Mouse (Mus musculus): ENCODE data around the gene Gprin1. TPM values are rescaled to one million over a fixed set of nuclear protein-coding genes. Genes with fewer than 3 reads are reported as not detected.
A peak's percentile ranks its signal among the peaks of the same experiment; 100 is the strongest.

Gprin1 gene
- polyA plus RNA-seq, 1 experiment from 2014 or later = 0.65 TPM

DNA sequence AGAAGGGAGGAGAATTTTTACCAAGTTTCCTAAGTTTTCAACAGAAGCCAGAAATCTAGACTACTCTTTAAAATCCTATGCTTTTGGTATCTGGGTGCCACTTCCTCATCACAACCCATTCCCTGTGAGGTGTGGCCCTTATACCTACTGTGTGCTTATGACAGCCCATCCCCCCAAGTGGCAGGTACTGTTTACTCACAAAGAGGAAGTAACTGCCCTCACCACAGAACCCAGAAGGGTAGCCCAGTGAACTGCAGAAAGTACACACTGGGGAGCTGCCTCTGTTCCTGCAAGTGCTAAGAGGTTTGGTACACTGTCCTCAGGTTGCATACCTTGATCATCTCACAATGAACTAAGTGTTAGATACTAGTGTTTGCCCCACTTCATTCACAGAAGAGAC, 57.9 kb downstream of the Gprin1 start:
- Histone ChIP-seq H3K9ac (no peak overlapping the region), H3K27ac (replicated peaks) (no peak overlapping the region), H3K4me1 (peaks cover 32% of the 10 kb centered on the region), H3K4me2 (replicated peaks) (no peak overlapping the region), H3K9me3 (replicated peaks) (no peaks in the 10 kb centered on the region), H3K27me3 (no peaks in the 10 kb centered on the region), H3K36me3 (no peaks in the 10 kb centered on the region), H3K4me3 (replicated peaks) (no peak overlapping the region)
- ATAC-seq (ENCODE audit: insufficient number of reproducible peaks, low FRiP score, low TSS enrichment, low read depth) = no peak

DNA sequence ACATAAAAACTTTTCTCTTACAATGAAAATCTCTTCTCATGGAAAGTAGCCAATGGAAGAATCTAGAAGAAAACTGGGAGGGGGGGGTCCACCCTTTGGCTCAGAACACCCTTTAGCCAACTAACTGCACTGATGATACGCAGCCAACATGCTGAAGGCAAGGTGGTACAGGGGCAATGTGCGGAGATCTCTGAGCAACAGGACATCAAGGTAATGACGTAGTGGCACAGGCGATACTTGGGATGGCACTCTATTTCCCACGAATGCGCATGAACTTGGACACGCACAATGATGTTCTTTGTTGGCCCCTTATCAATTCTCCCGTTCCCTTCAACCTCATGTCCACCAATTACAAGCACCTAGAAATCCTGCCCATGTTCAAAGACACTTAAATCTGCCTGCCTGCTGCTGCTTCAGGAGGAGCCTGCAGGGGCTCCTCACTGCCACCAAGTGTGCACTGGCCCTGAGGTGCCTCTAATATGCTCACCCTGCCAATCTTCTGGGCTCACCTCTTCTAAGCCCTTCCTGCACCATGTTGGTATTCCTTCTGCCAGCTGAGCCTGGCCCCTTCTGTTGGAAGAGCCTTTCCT, 59.4 kb downstream of the Gprin1 start:
- H3K27me3 ChIP-seq = no peaks in the 10 kb centered on the region
- H3K27ac ChIP-seq (replicated peaks) = no peak overlapping the region
- no peak for ATAC-seq (ENCODE audit: insufficient number of reproducible peaks, low FRiP score, low TSS enrichment, low read depth)
- H3K4me1 ChIP-seq = peaks cover 47% of the 10 kb centered on the region
- WGBS = 93% methylated on average over 8 of the region's 8 CpGs
- H3K4me2 ChIP-seq (replicated peaks) = no peak overlapping the region
- H3K4me3 ChIP-seq (replicated peaks) = no peak overlapping the region
- H3K9ac ChIP-seq = no peak overlapping the region
- H3K36me3 ChIP-seq = no peaks in the 10 kb centered on the region
- no peaks in the 10 kb centered on the region for H3K9me3 ChIP-seq (replicated peaks)

DNA sequence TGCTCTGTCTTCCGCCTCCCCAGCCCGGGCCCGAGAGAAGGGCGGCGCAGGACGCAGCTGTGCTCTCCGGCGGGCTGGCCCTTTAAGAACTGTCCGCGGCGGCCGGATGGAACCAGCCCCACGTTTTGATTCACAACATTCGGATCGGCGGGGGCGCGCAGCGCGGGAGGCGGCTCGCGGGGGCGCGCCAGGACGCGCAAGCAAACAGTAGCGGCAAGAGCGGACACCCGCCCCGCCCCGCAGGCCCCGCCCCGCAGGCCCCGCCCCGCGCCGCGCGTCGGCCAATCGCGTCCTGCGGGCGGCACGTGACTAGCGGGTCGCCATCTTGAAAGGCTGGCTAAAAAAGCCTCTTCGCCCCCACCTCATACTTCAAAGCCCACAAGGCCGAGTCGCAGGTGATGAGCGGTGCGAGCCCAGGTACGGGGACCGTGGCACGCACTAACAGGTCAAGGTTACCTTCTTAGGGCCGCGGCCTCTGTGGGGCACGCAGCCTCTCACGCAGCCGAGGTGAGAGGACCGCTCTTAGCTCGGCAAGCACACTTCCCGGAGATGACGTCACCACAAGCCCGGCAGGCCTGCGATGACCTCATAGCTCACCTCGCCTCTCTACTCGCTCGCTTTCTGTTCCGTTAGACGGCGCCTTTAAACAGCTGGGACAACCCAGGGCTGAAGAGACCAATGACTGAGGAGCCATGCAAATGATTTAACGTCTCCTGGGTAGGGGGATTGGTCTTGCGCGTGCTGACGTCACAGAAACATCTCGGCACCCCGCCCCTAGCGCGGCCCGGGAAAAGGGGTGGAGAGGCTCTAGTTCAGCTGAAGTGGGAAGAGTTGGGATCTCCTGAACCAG, 61.9 kb downstream of the Gprin1 start:
- ATAC-seq (ENCODE audit: insufficient number of reproducible peaks, low FRiP score, low TSS enrichment, low read depth) = peak; percentile 91

DNA sequence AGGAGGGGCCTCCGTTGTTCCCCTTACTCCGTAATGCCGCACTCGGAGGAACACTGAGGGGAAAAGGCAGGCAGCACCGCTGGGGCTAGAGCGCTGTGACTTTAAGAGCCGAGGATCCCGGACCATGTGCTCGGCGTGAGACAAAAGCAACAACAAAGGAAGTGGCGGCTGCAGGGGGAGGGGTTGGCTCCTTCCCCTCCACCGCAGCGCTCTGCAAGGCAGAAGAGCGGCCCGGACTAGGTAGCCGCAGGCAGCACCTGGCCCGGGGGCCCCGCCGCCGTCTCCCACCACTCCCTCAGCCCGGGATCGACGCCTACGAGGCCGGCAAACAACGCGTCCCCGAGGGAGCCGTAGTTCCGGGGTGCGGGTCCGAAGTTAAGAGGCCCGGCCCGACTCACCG, 62.6 kb downstream of the Gprin1 start:
- H3K9me3 ChIP-seq (replicated peaks) = no peaks in the 10 kb centered on the region
- H3K9ac ChIP-seq = peak overlapping the region; percentile 91
- ATAC-seq (ENCODE audit: insufficient number of reproducible peaks, low FRiP score, low TSS enrichment, low read depth) = peak; percentile 67
- H3K4me2 ChIP-seq (replicated peaks) = peak overlapping the region; percentile 74
- H3K4me3 ChIP-seq (replicated peaks) = peak overlapping the region; percentile 98
- H3K27me3 ChIP-seq = no peaks in the 10 kb centered on the region
- H3K36me3 ChIP-seq = peaks cover 22% of the 10 kb centered on the region
- H3K4me1 ChIP-seq = peaks cover 39% of the 10 kb centered on the region
- WGBS = under 1% methylated on average over 32 of the region's 35 CpGs
- peak overlapping the region; percentile 99 for H3K27ac ChIP-seq (replicated peaks)

More for the DNA sequence above, 61.9 kb downstream of the Gprin1 start:
- under 1% methylated on average over 82 of the region's 82 CpGs for WGBS
- H3K4me2 ChIP-seq (replicated peaks) = peak overlapping the region; percentile 74
- peak overlapping the region; percentile 98 for H3K4me3 ChIP-seq (replicated peaks)
- no peaks in the 10 kb centered on the region for H3K9me3 ChIP-seq (replicated peaks)
- peak overlapping the region; percentile 91 for H3K9ac ChIP-seq
- peaks cover 46% of the 10 kb centered on the region for H3K4me1 ChIP-seq
- peaks cover 15% of the 10 kb centered on the region for H3K36me3 ChIP-seq
- H3K27ac ChIP-seq (replicated peaks) = peak overlapping the region; percentile 99
- H3K27me3 ChIP-seq = no peaks in the 10 kb centered on the region

Other genes starting within 250 kb of the Gprin1 start
- 13.7 and 14.1 TPM in 2 replicates for gene Simc1, start 246.1 kb downstream of the Gprin1 start, polyA plus RNA-seq (2015; fragmentation: Nextera tagmentation; extraction: Ambion mirVana)
- gene 4833439L19Rik, start 184.4 kb downstream of the Gprin1 start, polyA plus RNA-seq (2015; fragmentation: Nextera tagmentation; extraction: Ambion mirVana) = 133 and 142 TPM in 2 replicates
- 29.1 and 29.2 TPM in 2 replicates for gene Arl10, start 174.9 kb downstream of the Gprin1 start, polyA plus RNA-seq (2015; fragmentation: Nextera tagmentation; extraction: Ambion mirVana)
- 88.1 and 90.6 TPM in 2 replicates for gene Nop16, start 159.8 kb downstream of the Gprin1 start, polyA plus RNA-seq (2015; fragmentation: Nextera tagmentation; extraction: Ambion mirVana)
- gene Higd2a, start 159.7 kb downstream of the Gprin1 start, polyA plus RNA-seq (2015; fragmentation: Nextera tagmentation; extraction: Ambion mirVana) = 179 and 183 TPM in 2 replicates
- gene Cltb, start 138.5 kb downstream of the Gprin1 start, polyA plus RNA-seq (2015; fragmentation: Nextera tagmentation; extraction: Ambion mirVana) = 79.3 and 82.1 TPM in 2 replicates
- 77.6 and 78.9 TPM in 2 replicates for gene Faf2, start 128.1 kb downstream of the Gprin1 start, polyA plus RNA-seq (2015; fragmentation: Nextera tagmentation; extraction: Ambion mirVana)
- 60.3 and 68.9 TPM in 2 replicates for gene Rnf44, start 56.0 kb downstream of the Gprin1 start, polyA plus RNA-seq (2015; fragmentation: Nextera tagmentation; extraction: Ambion mirVana)
- 0.05 TPM in 1 of 2 replicates, not detected in the other for gene Cdhr2, start 48.4 kb downstream of the Gprin1 start, polyA plus RNA-seq (2015; fragmentation: Nextera tagmentation; extraction: Ambion mirVana)
- gene Sncb, start 16.7 kb upstream of the Gprin1 start, polyA plus RNA-seq (2015; fragmentation: Nextera tagmentation; extraction: Ambion mirVana) = 0.28 TPM in 1 of 2 replicates, not detected in the other
- gene Eif4e1b, start 34.1 kb upstream of the Gprin1 start, polyA plus RNA-seq (2015; fragmentation: Nextera tagmentation; extraction: Ambion mirVana) = not detected in 2 replicates
- gene Tspan17, start 39.5 kb upstream of the Gprin1 start, polyA plus RNA-seq (2015; fragmentation: Nextera tagmentation; extraction: Ambion mirVana) = 9.2 and 11.3 TPM in 2 replicates
- 1.5 and 2.0 TPM in 2 replicates for gene Unc5a, start 199.5 kb upstream of the Gprin1 start, polyA plus RNA-seq (2015; fragmentation: Nextera tagmentation; extraction: Ambion mirVana)